Mouse (Mus musculus) thymus, adult 2 months (tissue): ENCODE measurements at regions not wholly inside any gene's neighbourhood (a gene's known extent, or its start where the extent isn't known, plus 50 kb on each side); places are given as distances from the start of the nearest gene placed in this dataset.

Source experiments
- DNase-seq: peaks from one replicate; pipeline ENCODE4 v3.0.0; 2021
- H3K27ac ChIP-seq: fragments of 200-500 bp; 2 replicates; pipeline ENCODE4 v1.5.1; 2012; ENCODE audit warnings: low read length, control low read depth; ENCODE audit not compliant: control insufficient read depth, insufficient read depth
- H3K27me3 ChIP-seq: fragments of 200-500 bp; 2 replicates; pipeline ENCODE4 v1.6.1; 2012; ENCODE audit warnings: mild to moderate bottlenecking, low read length, moderate library complexity, mixed read lengths; ENCODE audit not compliant: control insufficient read depth, insufficient read depth
- H3K36me3 ChIP-seq: fragments of 200-500 bp; 2 replicates; pipeline ENCODE4 v1.6.1; 2012; ENCODE audit warnings: mild to moderate bottlenecking, low read length, moderate library complexity; ENCODE audit not compliant: control insufficient read depth, insufficient read depth
- H3K4me1 ChIP-seq: fragments of 200-500 bp; replicated peaks from 2 replicates; pipeline ENCODE4 v1.6.1; 2012; ENCODE audit warnings: low read length; ENCODE audit not compliant: control insufficient read depth, insufficient read depth
- H3K4me3 ChIP-seq: fragments of 200-500 bp; 2 replicates; pipeline ENCODE4 v1.5.1; 2012; ENCODE audit warnings: mild to moderate bottlenecking, low read length, control low read depth, moderate library complexity; ENCODE audit not compliant: control insufficient read depth, insufficient read depth
- CTCF ChIP-seq: fragments of 200-500 bp; IDR thresholded peaks from 2 replicates; pipeline ENCODE4 v1.5.1; 2012; ENCODE audit warnings: mild to moderate bottlenecking, control low read depth, low read length, moderate library complexity, borderline replicate concordance; ENCODE audit not compliant: control insufficient read depth, poor library complexity, insufficient read depth; ENCODE audit errors: extremely low read depth
- POLR2A ChIP-seq: fragments of 200-500 bp; IDR thresholded peaks from 2 replicates; pipeline ENCODE4 v1.6.1; 2012; ENCODE audit warnings: mild to moderate bottlenecking, low read length, control low read depth, moderate library complexity; ENCODE audit not compliant: control insufficient read depth, poor library complexity, insufficient read depth; ENCODE audit errors: extremely low read depth
- WGBS: fragments of 180-500 bp; shearing (Covaris S2); methylation state at CpG from one replicate; pipeline ENCODE4 v1.1.7; 2018; 5-methylcytosine and 5-hydroxymethylcytosine counted together

- no peak for TF ChIP-seq CTCF
- no peak for TF ChIP-seq POLR2A
- Histone ChIP-seq H3K27ac (no peak overlapping the region), H3K36me3 (no peaks in the 10 kb centered on the region), H3K4me3 (no peak overlapping the region), H3K27me3 (no peaks in the 10 kb centered on the region), H3K4me1 (no peaks in the 10 kb centered on the region)
- DNase-seq = peak; percentile 13
- whole genome bisulfite sequencing = 90% methylated on average over 3 of the region's 3 CpGs
These were observed 586.6 kb upstream of the Sall1 start for GRCm38 (mm10) chr8:89630540-89630939.

GRCm38 (mm10) chr8:89618089-89618488 is 574.1 kb upstream of the Sall1 start:
- no peaks in the 10 kb centered on the region for H3K27me3 ChIP-seq
- TF ChIP-seq CTCF (no peak), POLR2A (no peak)
- WGBS = 77% methylated on average over 7 of the region's 7 CpGs
- no peak for DNase-seq
- no peak overlapping the region for H3K27ac ChIP-seq
- H3K36me3 ChIP-seq = no peaks in the 10 kb centered on the region
- H3K4me1 ChIP-seq = no peaks in the 10 kb centered on the region
- no peak overlapping the region for H3K4me3 ChIP-seq

GRCm38 (mm10) chr8:89615863-89616558 is 572.0 kb upstream of the Sall1 start:
- H3K4me1 ChIP-seq = no peaks in the 10 kb centered on the region
- TF ChIP-seq POLR2A (no peak), CTCF (no peak)
- no peaks in the 10 kb centered on the region for H3K36me3 ChIP-seq
- H3K4me3 ChIP-seq = no peak overlapping the region
- H3K27me3 ChIP-seq = no peaks in the 10 kb centered on the region
- no peak overlapping the region for H3K27ac ChIP-seq
- no peak for DNase-seq
- 89% methylated on average over 8 of the region's 8 CpGs for WGBS

- Histone ChIP-seq H3K27me3 (no peaks in the 10 kb centered on the region), H3K27ac (no peak overlapping the region), H3K36me3 (no peaks in the 10 kb centered on the region), H3K4me1 (no peaks in the 10 kb centered on the region), H3K4me3 (no peak overlapping the region)
- no peak for TF ChIP-seq POLR2A
- no peak for TF ChIP-seq CTCF
- no peak for DNase-seq
- WGBS = 78% methylated on average over 4 of the region's 4 CpGs
These were observed 565.1 kb upstream of the Sall1 start for GRCm38 (mm10) chr8:89609074-89609473.

- Histone ChIP-seq H3K4me1 (no peaks in the 10 kb centered on the region), H3K27me3 (no peaks in the 10 kb centered on the region), H3K36me3 (no peaks in the 10 kb centered on the region), H3K27ac (no peak overlapping the region), H3K4me3 (no peak overlapping the region)
- DNase-seq = no peak
- WGBS = 95% methylated on average over 4 of the region's 4 CpGs
- TF ChIP-seq CTCF = no peak
- no peak for TF ChIP-seq POLR2A
These were observed 562.0 kb upstream of the Sall1 start for GRCm38 (mm10) chr8:89605905-89606468.

- Histone ChIP-seq H3K36me3 (no peaks in the 10 kb centered on the region), H3K27me3 (no peaks in the 10 kb centered on the region), H3K27ac (no peak overlapping the region), H3K4me3 (no peak overlapping the region), H3K4me1 (no peaks in the 10 kb centered on the region)
- TF ChIP-seq POLR2A (no peak), CTCF (no peak)
- 93% methylated on average over 3 of the region's 3 CpGs for WGBS
- no peak for DNase-seq
These were observed 560.5 kb upstream of the Sall1 start for GRCm38 (mm10) chr8:89604461-89604860.

GRCm38 (mm10) chr8:89596380-89596779 is 552.4 kb upstream of the Sall1 start:
- Histone ChIP-seq H3K4me3 (no peak overlapping the region), H3K36me3 (no peaks in the 10 kb centered on the region), H3K27me3 (no peaks in the 10 kb centered on the region), H3K4me1 (no peaks in the 10 kb centered on the region), H3K27ac (no peak overlapping the region)
- TF ChIP-seq CTCF (no peak), POLR2A (no peak)
- WGBS = 81% methylated on average over 7 of the region's 7 CpGs
- DNase-seq = no peak

GRCm38 (mm10) chr8:89583091-89583490 is 539.1 kb upstream of the Sall1 start:
- TF ChIP-seq CTCF (no peak), POLR2A (no peak)
- no peak for DNase-seq
- H3K4me1 ChIP-seq = no peaks in the 10 kb centered on the region
- H3K4me3 ChIP-seq = no peak overlapping the region
- no peak overlapping the region for H3K27ac ChIP-seq
- H3K27me3 ChIP-seq = no peaks in the 10 kb centered on the region
- H3K36me3 ChIP-seq = no peaks in the 10 kb centered on the region
